Mouse (Mus musculus) adrenal gland, postnatal 4 days (tissue): ENCODE data around the gene Prm1. TPM values are rescaled to one million over a fixed set of nuclear protein-coding genes. Genes with fewer than 3 reads are reported as not detected.
"Not testable (repeated sequence)": the region's sequence is repeated elsewhere in the genome, so short reads cannot be mapped to it uniquely, and the experiment has no call there.

Experiments
- DNase-seq, 2 experiments: peaks; one replicate each; pipeline ENCODE4 v3.0.0; 2021 to 2022; ENCODE audit warnings: low spot score in 2 of 2, mixed read lengths in 2 of 2
- long read RNA-seq, 2 experiments: library from polyadenylated mRNA; stranded (forward); transcript quantifications; one replicate each; pipeline ENCODE4 v2.0.0; 2021
- total RNA-seq, 2 experiments: library from RNA; stranded (reverse); gene quantifications; 2 replicates each; pipeline ENCODE4 v1.2.3; 2021

Gene Prm1
- not detected for total RNA-seq
- long read RNA-seq, experiment 1: 0 reads
- long read RNA-seq, experiment 2: 0 reads

GRCm38 (mm10) chr16:10805789-10806527, at the start of gene Prm1:
Prm1 (minus strand) TSS chr16:10805839.
- no peak for DNase-seq

- not testable (repeated sequence) for DNase-seq
Measured at GRCm38 (mm10) chr16:10852216-10852615, 46.6 kb upstream of the Prm1 start.

- DNase-seq: no peak
Measured at GRCm38 (mm10) chr16:10850905-10851304, 45.3 kb upstream of the Prm1 start.

GRCm38 (mm10) chr16:10849965-10850861, 44.6 kb upstream of the Prm1 start:
- peak in 1 of 2 experiments; percentile 50 for DNase-seq

GRCm38 (mm10) chr16:10846503-10846902, 40.9 kb upstream of the Prm1 start:
- DNase-seq: peak in 1 of 2 experiments; percentile 48

- DNase-seq: no peak
Measured at GRCm38 (mm10) chr16:10845952-10846351, 40.3 kb upstream of the Prm1 start.

GRCm38 (mm10) chr16:10844319-10844670, 38.7 kb upstream of the Prm1 start:
- DNase-seq: no peak

- no peak for DNase-seq
Measured at GRCm38 (mm10) chr16:10843486-10844318, 38.1 kb upstream of the Prm1 start.

GRCm38 (mm10) chr16:10842282-10842855, 36.7 kb upstream of the Prm1 start:
- no peak for DNase-seq

GRCm38 (mm10) chr16:10840018-10840417, 34.4 kb upstream of the Prm1 start:
- no peak for DNase-seq

GRCm38 (mm10) chr16:10838487-10839245, 33.0 kb upstream of the Prm1 start:
- no peak for DNase-seq

- DNase-seq: no peak
Measured at GRCm38 (mm10) chr16:10837903-10838302, 32.3 kb upstream of the Prm1 start.

GRCm38 (mm10) chr16:10837250-10837649, 31.6 kb upstream of the Prm1 start:
- DNase-seq: no peak

- no peak for DNase-seq
Measured at GRCm38 (mm10) chr16:10836388-10836787, 30.7 kb upstream of the Prm1 start.

GRCm38 (mm10) chr16:10834911-10835587, 29.4 kb upstream of the Prm1 start, which contains the start of gene Rmi2:
Rmi2 (plus strand) TSS chr16:10835059.
- DNase-seq: peak; percentile 65 to 71

GRCm38 (mm10) chr16:10834542-10834910, 28.9 kb upstream of the Prm1 start:
- no peak for DNase-seq

- no peak for DNase-seq
Measured at GRCm38 (mm10) chr16:10828461-10828805, 22.8 kb upstream of the Prm1 start.

GRCm38 (mm10) chr16:10827766-10828460, 22.3 kb upstream of the Prm1 start:
- no peak for DNase-seq

GRCm38 (mm10) chr16:10827269-10827668, 21.6 kb upstream of the Prm1 start:
- no peak for DNase-seq
